Mouse (Mus musculus) heart, embryonic 14.5 days (tissue): ENCODE results near the gene Polr1c. TPM values are rescaled to one million over a fixed set of nuclear protein-coding genes. Genes with fewer than 3 reads are reported as not detected.
A peak's percentile ranks its signal among the peaks of the same experiment; 100 is the strongest.

ENCODE experiments used
- ATAC-seq: fragments of 200-750 bp; cut with Nextera tagmentation; 2 replicates; pipeline ENCODE4 v1.8.0; 2017; ENCODE audit warnings: low read depth, moderate TSS enrichment; ENCODE audit not compliant: insufficient number of reproducible peaks, insufficient read depth, low FRiP score
- H3K27ac ChIP-seq, 2 experiments: fragments of 200-500 bp in 1 of 2; fragments of 300-500 bp in 1 of 2; sonication (generic) in 1 of 2; replicated peaks in 1 of 2; 2 replicates each; pipeline ENCODE4 v1.5.1; 2012 to 2014; ENCODE audit warnings: low read depth in 2 of 2, low read length in 2 of 2, control low read depth in 1 of 2, mild to moderate bottlenecking in 1 of 2, mixed read lengths in 1 of 2; ENCODE audit not compliant: control insufficient read depth in 1 of 2, insufficient read depth in 1 of 2
- H3K27me3 ChIP-seq: fragments of 300-500 bp; sonication (generic); 2 replicates; pipeline ENCODE4 v1.6.1; 2014; ENCODE audit warnings: mild to moderate bottlenecking, low read length, control low read depth; ENCODE audit not compliant: control insufficient read depth, insufficient read depth
- H3K36me3 ChIP-seq: fragments of 300-500 bp; sonication (generic); 2 replicates; pipeline ENCODE4 v1.6.1; 2014; ENCODE audit warnings: mild to moderate bottlenecking, control low read depth, low read length, mixed read lengths; ENCODE audit not compliant: control insufficient read depth, insufficient read depth
- H3K4me1 ChIP-seq, 2 experiments: fragments of 200-500 bp in 1 of 2; fragments of 300-500 bp in 1 of 2; sonication (generic) in 1 of 2; 2 replicates each; pipeline ENCODE4 v1.6.1; 2012 to 2014; ENCODE audit warnings: low read length in 2 of 2, control low read depth in 1 of 2, mixed read lengths in 1 of 2; ENCODE audit not compliant: control insufficient read depth in 2 of 2, insufficient read depth in 2 of 2
- H3K4me2 ChIP-seq: fragments of 300-500 bp; sonication (generic); 2 replicates; pipeline ENCODE4 v1.6.1; 2014; ENCODE audit warnings: mild to moderate bottlenecking, low read length
- H3K4me3 ChIP-seq, 2 experiments: fragments of 200-500 bp in 1 of 2; fragments of 300-500 bp in 1 of 2; sonication (generic) in 1 of 2; 2 replicates each; pipeline ENCODE4 v1.5.1; 2012 to 2014; ENCODE audit warnings: low read length in 2 of 2, mild to moderate bottlenecking in 2 of 2, control low read depth in 1 of 2, low read depth in 1 of 2, moderate library complexity in 1 of 2; ENCODE audit not compliant: control insufficient read depth in 1 of 2, insufficient read depth in 1 of 2
- H3K9ac ChIP-seq: fragments of 300-500 bp; sonication (generic); 2 replicates; pipeline ENCODE4 v1.6.1; 2014; ENCODE audit warnings: mild to moderate bottlenecking, low read length
- H3K9me3 ChIP-seq: fragments of 300-500 bp; sonication (generic); 2 replicates; pipeline ENCODE4 v1.6.1; 2016; ENCODE audit warnings: low read length, control low read depth; ENCODE audit not compliant: control insufficient read depth
- WGBS: fragments of 180-500 bp; shearing (Covaris S2); extraction: QIAGEN DNeasy Blood & Tissue Kit; methylation state at CpG from one replicate; pipeline ENCODE4 v1.1.7; 2014; 5-methylcytosine and 5-hydroxymethylcytosine counted together
- polyA plus RNA-seq: library from polyadenylated mRNA; unstranded; fragments of >200 nt; fragmentation: Nextera tagmentation; extraction: Ambion mirVana; gene quantifications from 2 replicates; pipeline ENCODE4 v1.2.1, GENCODE M21; 2014

Gene Polr1c
- polyA plus RNA-seq, 1 experiment from 2014 or later = 48.7 TPM

- Histone ChIP-seq H3K27me3 (peaks cover 16% of the 10 kb centered on the region), H3K9me3 (no peaks in the 10 kb centered on the region), H3K9ac (peak within 1 kb of the TSS; percentile 69), H3K4me3 (peak within 1 kb of the TSS; percentile 47 to 71), H3K4me1 (peaks cover 13 to 24% of the 10 kb centered on the region in 2 experiments), H3K4me2 (peak within 1 kb of the TSS; percentile 100), H3K27ac (no peak within 1 kb of the TSS), H3K36me3 (peaks cover 50% of the 10 kb centered on the region)
- ATAC-seq = peak; percentile 60
- WGBS = 2% methylated on average over 47 of the region's 48 CpGs
Observed at GRCm38 (mm10) chr17:46253452-46254084, 5.7 kb upstream of the Polr1c start, which contains the start of gene Lrrc73. Lrrc73 (plus strand) TSS chr17:46253531.

GRCm38 (mm10) chr17:46252571-46253451, 5.0 kb upstream of the Polr1c start:
- no peak overlapping the region for H3K4me3 ChIP-seq
- H3K4me2 ChIP-seq = peak overlapping the region; percentile 100
- no peak for ATAC-seq
- H3K9ac ChIP-seq = peak overlapping the region; percentile 65
- 55% methylated on average over 14 of the region's 14 CpGs for WGBS
- no peak overlapping the region for H3K27ac ChIP-seq
- peaks cover 13 to 24% of the 10 kb centered on the region in 2 experiments for H3K4me1 ChIP-seq
- peaks cover 16% of the 10 kb centered on the region for H3K27me3 ChIP-seq
- H3K9me3 ChIP-seq = no peaks in the 10 kb centered on the region
- peaks cover 43% of the 10 kb centered on the region for H3K36me3 ChIP-seq

- H3K9me3 ChIP-seq = no peaks in the 10 kb centered on the region
- WGBS = 77% methylated on average over 7 of the region's 7 CpGs
- no peak overlapping the region for H3K4me3 ChIP-seq
- peaks cover 16% of the 10 kb centered on the region for H3K27me3 ChIP-seq
- no peak overlapping the region for H3K9ac ChIP-seq
- no peak overlapping the region for H3K4me2 ChIP-seq
- H3K27ac ChIP-seq = no peak overlapping the region
- peaks cover 42% of the 10 kb centered on the region for H3K36me3 ChIP-seq
- no peak for ATAC-seq
- peaks cover 19 to 33% of the 10 kb centered on the region in 2 experiments for H3K4me1 ChIP-seq
Observed at GRCm38 (mm10) chr17:46251174-46251573, 3.3 kb upstream of the Polr1c start.

- ATAC-seq = peak; percentile 20
- H3K4me1 ChIP-seq = peaks cover 14 to 22% of the 10 kb centered on the region in 2 experiments
- peaks cover 72% of the 10 kb centered on the region for H3K36me3 ChIP-seq
- under 1% methylated on average over 37 of the region's 37 CpGs for WGBS
- peak overlapping the region; percentile 81 to 90 for H3K4me3 ChIP-seq
- H3K4me2 ChIP-seq = peak overlapping the region; percentile 77
- no peaks in the 10 kb centered on the region for H3K27me3 ChIP-seq
- peak overlapping the region; percentile 98 for H3K9ac ChIP-seq
- H3K9me3 ChIP-seq = no peaks in the 10 kb centered on the region
- H3K27ac ChIP-seq = peak overlapping the region; percentile 37 to 68
Observed at GRCm38 (mm10) chr17:46248189-46248522, 302 bp upstream of the Polr1c start.

GRCm38 (mm10) chr17:46244579-46244978, 3.3 kb downstream of the Polr1c start:
- WGBS = 78% methylated on average over 10 of the region's 10 CpGs

GRCm38 (mm10) chr17:46243624-46244023, 4.2 kb downstream of the Polr1c start:
- peaks cover 74% of the 10 kb centered on the region for H3K36me3 ChIP-seq
- no peak overlapping the region for H3K9ac ChIP-seq
- no peak overlapping the region for H3K4me2 ChIP-seq
- no peaks in the 10 kb centered on the region for H3K9me3 ChIP-seq
- H3K27ac ChIP-seq = no peak overlapping the region
- no peaks in the 10 kb centered on the region for H3K27me3 ChIP-seq
- WGBS = 82% methylated on average over 2 of the region's 2 CpGs
- ATAC-seq = no peak
- peaks cover 15% of the 10 kb centered on the region in 2 experiments for H3K4me1 ChIP-seq
- H3K4me3 ChIP-seq = no peak overlapping the region

More at GRCm38 (mm10) chr17:46244579-46244978, 3.3 kb downstream of the Polr1c start:
- Histone ChIP-seq H3K4me3 (no peak overlapping the region), H3K36me3 (peaks cover 73% of the 10 kb centered on the region), H3K9ac (no peak overlapping the region), H3K4me1 (peaks cover 18 to 20% of the 10 kb centered on the region in 2 experiments), H3K9me3 (no peaks in the 10 kb centered on the region), H3K4me2 (no peak overlapping the region), H3K27ac (no peak overlapping the region), H3K27me3 (no peaks in the 10 kb centered on the region)
- ATAC-seq = no peak

- H3K4me1 ChIP-seq = peaks cover 14 to 21% of the 10 kb centered on the region in 2 experiments
- ATAC-seq = no peak
- WGBS = 94% methylated on average over 4 of the region's 4 CpGs
- no peaks in the 10 kb centered on the region for H3K27me3 ChIP-seq
- H3K9ac ChIP-seq = no peak overlapping the region
- H3K27ac ChIP-seq = no peak overlapping the region
- H3K9me3 ChIP-seq = no peaks in the 10 kb centered on the region
- no peak overlapping the region for H3K4me3 ChIP-seq
- H3K36me3 ChIP-seq = peaks cover 79% of the 10 kb centered on the region
- H3K4me2 ChIP-seq = no peak overlapping the region
Observed at GRCm38 (mm10) chr17:46242993-46243392, 4.9 kb downstream of the Polr1c start.
